Mouse (Mus musculus): ENCODE measurements around the gene Samd11.

Gene Samd11

GRCm38 (mm10) chr4:156213134-156213533 is 42.3 kb downstream of the Samd11 start:
- DNase-seq (ENCODE audit: low spot score) = no peak

DNA sequence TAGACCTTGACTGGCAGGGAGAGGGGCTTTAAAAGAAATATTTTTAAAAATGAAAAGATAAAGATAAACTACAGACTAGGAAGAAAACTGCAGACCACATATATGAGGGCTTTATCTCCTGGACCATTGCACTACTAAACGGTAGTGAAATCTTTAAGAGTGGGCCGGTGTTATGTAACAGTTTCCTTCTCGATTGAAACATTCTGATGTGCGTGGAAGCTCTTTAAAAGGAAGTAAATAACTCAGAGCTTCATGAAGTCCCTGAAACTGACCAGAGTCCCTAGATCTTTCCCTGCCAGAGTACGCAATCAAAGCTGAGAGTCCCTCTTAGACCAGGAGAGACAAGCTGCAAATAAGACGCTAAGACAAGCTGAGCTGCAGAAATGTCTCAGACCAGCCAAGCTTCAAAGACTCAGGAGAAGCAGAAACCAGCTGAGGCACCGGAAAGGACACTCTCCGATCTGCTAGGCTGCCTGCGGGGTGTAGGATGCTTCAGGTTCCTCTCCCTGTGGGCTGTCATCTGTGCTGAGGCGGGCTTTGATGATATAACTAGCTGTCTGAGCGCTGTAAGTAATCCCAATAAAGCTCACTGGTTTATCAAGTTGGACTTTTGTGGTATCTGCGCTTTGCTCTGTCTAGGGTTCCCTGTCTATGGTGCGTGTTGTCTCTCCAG is 45.4 kb downstream of the Samd11 start:
- no peak for DNase-seq (ENCODE audit: low spot score)

GRCm38 (mm10) chr4:156208872-156209271 is 46.6 kb downstream of the Samd11 start:
- DNase-seq (ENCODE audit: low spot score) = no peak

- no peak for DNase-seq (ENCODE audit: low spot score)
Measured at GRCm38 (mm10) chr4:156203413-156204131, 51.9 kb downstream of the Samd11 start.

DNA sequence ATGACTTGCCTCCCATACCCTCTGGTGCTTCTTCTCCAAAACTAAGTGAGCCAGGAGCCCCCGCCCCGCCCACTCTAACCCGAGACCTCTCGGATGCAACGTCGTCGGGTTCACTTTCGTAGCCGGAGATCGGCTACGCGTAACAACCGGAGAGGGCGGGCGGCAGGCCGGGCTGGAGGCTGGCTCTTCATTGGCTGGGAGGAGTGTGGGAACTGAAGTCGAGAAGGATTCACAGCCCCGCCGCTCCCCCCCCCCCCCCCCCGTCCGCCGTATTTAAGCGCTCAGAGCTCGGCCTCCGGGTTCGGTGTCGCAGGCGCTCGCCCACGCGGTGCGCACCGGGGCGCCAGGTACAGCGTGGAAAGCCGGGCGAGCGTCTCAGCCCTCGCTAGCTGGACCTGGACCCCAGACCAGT is 52.5 kb downstream of the Samd11 start, which contains the start of gene AW011738:
AW011738 (plus strand) TSS at position 304 of the 412 bp plus-strand sequence.
- no peak for DNase-seq (ENCODE audit: low spot score)

DNA sequence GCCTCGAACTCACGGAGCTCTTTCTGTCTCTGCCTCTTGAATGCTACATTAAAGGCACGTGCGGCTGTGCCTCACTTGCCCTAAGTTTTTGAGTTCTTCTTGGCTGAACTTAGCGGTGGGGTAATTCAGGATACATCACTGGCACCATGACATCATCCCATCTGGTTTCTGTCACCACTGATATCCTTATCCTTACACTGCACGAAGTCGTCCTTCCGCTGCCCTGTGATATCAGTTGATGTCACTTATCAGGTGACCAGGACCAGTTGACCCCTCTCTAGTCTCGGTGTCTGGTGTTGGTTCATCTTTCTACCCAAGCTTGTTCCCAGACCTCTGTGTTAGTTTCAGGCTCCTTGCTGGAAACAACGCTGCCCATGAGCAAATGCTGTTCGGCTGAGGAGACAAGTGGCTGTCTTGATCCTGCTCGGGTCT is 53.0 kb downstream of the Samd11 start:
- DNase-seq (ENCODE audit: low spot score) = no peak

- DNase-seq (ENCODE audit: low spot score) = no peak
Measured at GRCm38 (mm10) chr4:156200623-156201475, 54.6 kb downstream of the Samd11 start, which contains the start of gene Isg15. TSS of gene Isg15 (minus strand) at chr4:156200818.

- peak; percentile 81 for DNase-seq (ENCODE audit: low spot score)
Measured at GRCm38 (mm10) chr4:156197829-156198205, 57.6 kb downstream of the Samd11 start.

- no peak for DNase-seq (ENCODE audit: low spot score)
Measured at GRCm38 (mm10) chr4:156197131-156197828, 58.2 kb downstream of the Samd11 start, which contains the start of gene Agrn. TSS of gene Agrn (minus strand) at chr4:156197488.

Measured in urinary bladder, postnatal 10 days (tissue).